Mouse (Mus musculus) layer of hippocampus, postnatal 14 days (tissue): ENCODE measurements around the gene Olfr316. TPM values are rescaled to one million over a fixed set of nuclear protein-coding genes. Genes with fewer than 3 reads are reported as not detected.
"Not testable (repeated sequence)": the region's sequence is repeated elsewhere in the genome, so short reads cannot be mapped to it uniquely, and the experiment has no call there.

Experiments used
- DNase-seq, 2 experiments: peaks; one replicate each; pipeline ENCODE4 v3.0.0; 2021 to 2022; ENCODE audit warnings: low spot score in 2 of 2, mixed read lengths in 1 of 2
- long read RNA-seq, 2 experiments: library from polyadenylated mRNA; stranded (forward); transcript quantifications; one replicate each; pipeline ENCODE4 v2.0.0; 2021
- total RNA-seq, 2 experiments: library from RNA; stranded (reverse); gene quantifications; 2 replicates each; pipeline ENCODE4 v1.2.3; 2021

Gene Olfr316
- under 1 TPM; 0.31 to 0.37 TPM for total RNA-seq
- long read RNA-seq, experiment 1: 0 reads
- long read RNA-seq, experiment 2, partial matches to known transcripts: 0 of 1 reads
- long read RNA-seq, experiment 2, other reads (novel, unspliced or antisense): 1 of 1 reads

GRCm38 (mm10) chr11:58752434-58752833 lies at the start of gene Olfr316:
Gene Olfr316, plus strand, starts transcription at chr11:58752734.
- DNase-seq: no peak

- no peak for DNase-seq
Observed at GRCm38 (mm10) chr11:58709086-58709485, 43.4 kb upstream of the Olfr316 start.

- DNase-seq: not testable (repeated sequence)
Observed at GRCm38 (mm10) chr11:58717723-58718122, 34.8 kb upstream of the Olfr316 start.

DNA sequence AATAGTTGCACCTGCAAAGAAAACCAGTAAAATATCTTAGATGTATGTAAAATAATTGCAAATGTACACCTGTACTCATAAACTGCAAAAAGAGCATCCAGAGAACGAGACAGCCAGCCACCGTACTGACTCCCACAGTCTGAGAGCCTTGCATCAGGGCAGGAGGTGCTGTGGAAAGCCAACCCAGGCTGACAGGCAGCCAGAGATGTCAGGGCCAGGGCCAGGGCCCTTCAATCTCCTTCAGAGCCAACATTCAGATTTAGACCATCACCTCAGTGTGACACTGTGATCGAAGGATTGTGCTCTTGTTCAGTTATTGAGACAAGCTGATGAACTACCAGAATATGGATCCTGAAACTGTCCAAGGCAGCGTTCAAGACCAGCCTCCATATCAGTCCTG lies 32.8 kb upstream of the Olfr316 start:
- no peak for DNase-seq

DNA sequence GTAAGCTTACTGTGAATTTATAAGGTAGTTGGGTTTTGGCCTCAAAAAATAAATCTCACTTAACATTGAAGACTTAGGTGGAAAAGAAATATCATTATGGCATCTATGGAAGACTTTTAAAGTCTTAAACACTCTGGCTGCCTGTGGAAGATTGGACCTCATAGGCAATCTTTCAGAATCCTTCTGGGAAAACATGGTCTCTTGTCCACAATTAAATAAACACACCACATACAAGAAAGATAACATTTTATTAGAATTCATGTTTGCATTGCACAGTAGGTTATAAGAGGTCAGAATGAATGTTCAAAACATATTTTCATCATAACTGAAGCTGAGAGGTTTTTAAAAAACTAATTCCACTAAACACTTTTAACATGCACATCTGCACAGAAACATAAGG lies 28.6 kb upstream of the Olfr316 start, which contains the start of gene Olfr318:
Gene Olfr318 (minus strand): TSS at position 101 of the 400 bp plus-strand sequence.
- no peak for DNase-seq

GRCm38 (mm10) chr11:58727896-58728650 lies 24.5 kb upstream of the Olfr316 start:
- DNase-seq: not testable (repeated sequence)

GRCm38 (mm10) chr11:58733372-58733771 lies 19.2 kb upstream of the Olfr316 start:
- peak; percentile 28 to 83 for DNase-seq

DNA sequence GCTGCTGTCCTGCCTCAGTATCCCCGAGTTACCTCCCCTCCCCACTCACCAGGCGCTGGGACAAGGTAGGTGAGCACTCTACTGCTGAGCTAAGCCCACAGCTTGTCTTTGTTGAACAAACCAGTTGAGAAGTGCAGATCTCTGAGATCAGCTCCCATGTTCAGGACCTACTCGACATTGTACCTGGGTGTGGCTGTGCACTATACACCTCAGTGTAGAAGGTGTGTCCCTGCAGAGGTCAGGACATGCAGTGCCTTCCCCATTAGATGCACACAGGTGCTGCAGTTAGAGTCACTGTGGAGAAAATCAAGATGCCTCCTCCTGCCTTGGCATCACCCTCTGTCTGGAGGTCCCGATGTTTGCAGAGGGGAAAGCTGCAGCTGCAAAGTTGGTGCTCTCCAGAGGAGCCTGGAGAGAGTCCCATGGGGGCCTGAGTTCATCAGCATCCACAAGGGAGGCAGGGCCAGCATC lies 13.7 kb upstream of the Olfr316 start, which contains the start of gene Olfr317:
Gene Olfr317 (minus strand): TSS at position 421 of the 471 bp plus-strand sequence.
- DNase-seq: no peak

- DNase-seq: not testable (repeated sequence)
Observed at GRCm38 (mm10) chr11:58751096-58751495, 1.4 kb upstream of the Olfr316 start.

GRCm38 (mm10) chr11:58772888-58773287 lies 20.4 kb downstream of the Olfr316 start, which contains the start of gene Olfr315:
Gene Olfr315, plus strand, starts transcription at chr11:58773188.
- DNase-seq: no peak

- DNase-seq: no peak
Observed at GRCm38 (mm10) chr11:58782480-58783089, 30.1 kb downstream of the Olfr316 start, which contains the start of gene Olfr314. Gene Olfr314, plus strand, starts transcription at chr11:58782952.

DNA sequence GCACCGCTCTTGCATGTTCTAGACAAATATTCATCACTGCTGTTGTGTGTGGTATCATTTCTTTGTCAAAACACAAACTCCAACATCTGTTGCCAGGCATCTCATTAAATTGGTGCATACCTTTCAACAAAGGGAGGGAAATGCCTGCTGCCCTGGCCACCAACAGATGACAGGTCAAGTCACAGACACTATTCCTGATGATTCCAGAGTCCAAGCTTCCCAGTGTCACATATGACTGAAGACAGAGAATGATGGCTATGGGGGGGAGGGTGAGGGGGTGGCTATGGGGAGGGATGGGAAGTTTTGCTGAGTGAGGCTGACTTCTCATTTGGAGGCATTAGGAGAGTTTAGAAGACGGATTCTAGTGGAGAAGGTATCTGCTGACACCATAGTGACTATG lies 31.6 kb downstream of the Olfr316 start:
- no peak for DNase-seq

- DNase-seq: no peak
Observed at GRCm38 (mm10) chr11:58787651-58788050, 35.1 kb downstream of the Olfr316 start.

GRCm38 (mm10) chr11:58788346-58788745 lies 35.8 kb downstream of the Olfr316 start:
- no peak for DNase-seq

- DNase-seq: no peak
Observed at GRCm38 (mm10) chr11:58789532-58789931, 37.0 kb downstream of the Olfr316 start.

- DNase-seq: no peak
Observed at GRCm38 (mm10) chr11:58790053-58790452, 37.5 kb downstream of the Olfr316 start.

DNA sequence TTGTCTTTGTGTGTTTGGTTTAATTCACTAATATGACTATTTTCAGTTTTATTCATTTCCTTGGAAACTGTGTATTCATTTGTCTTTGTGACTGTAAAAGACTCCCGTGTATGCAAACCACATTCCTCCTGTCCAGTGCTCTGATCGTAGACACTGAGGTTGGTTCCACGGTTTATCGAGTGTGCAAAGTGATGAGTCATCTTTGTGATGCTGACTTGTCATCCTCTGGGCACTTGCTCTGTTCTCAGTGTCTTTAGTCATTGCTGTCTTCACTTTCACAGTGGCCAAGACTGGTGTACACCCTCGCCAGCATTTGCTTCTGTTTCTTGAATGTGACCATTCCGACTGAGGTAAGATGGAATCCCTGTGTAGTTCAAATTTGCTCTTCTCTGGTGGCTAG lies 38.1 kb downstream of the Olfr316 start:
- DNase-seq: no peak

GRCm38 (mm10) chr11:58795856-58796255 lies 43.3 kb downstream of the Olfr316 start:
- DNase-seq: no peak

GRCm38 (mm10) chr11:58796850-58797249 lies 44.3 kb downstream of the Olfr316 start:
- DNase-seq: peak; percentile 69 to 78

DNA sequence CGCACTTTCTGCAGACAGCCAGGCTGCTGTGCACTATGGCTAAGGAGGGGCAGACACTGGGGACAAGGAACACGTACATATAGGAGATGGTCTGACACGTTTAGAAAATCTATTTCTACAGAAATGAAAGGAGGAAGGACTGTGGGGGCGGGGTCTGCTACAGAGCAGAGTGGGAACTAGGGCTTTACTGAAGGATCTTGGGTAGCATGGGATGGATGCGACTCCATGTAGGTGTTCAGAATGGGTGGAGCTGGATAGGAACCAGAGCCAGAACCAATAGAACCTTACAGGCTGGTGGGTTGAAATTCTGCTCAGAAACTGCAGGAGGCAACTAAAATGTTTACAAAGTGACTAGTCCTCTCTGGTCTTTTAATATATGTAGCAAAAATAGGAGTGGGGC lies 47.2 kb downstream of the Olfr316 start:
- DNase-seq: no peak

DNA sequence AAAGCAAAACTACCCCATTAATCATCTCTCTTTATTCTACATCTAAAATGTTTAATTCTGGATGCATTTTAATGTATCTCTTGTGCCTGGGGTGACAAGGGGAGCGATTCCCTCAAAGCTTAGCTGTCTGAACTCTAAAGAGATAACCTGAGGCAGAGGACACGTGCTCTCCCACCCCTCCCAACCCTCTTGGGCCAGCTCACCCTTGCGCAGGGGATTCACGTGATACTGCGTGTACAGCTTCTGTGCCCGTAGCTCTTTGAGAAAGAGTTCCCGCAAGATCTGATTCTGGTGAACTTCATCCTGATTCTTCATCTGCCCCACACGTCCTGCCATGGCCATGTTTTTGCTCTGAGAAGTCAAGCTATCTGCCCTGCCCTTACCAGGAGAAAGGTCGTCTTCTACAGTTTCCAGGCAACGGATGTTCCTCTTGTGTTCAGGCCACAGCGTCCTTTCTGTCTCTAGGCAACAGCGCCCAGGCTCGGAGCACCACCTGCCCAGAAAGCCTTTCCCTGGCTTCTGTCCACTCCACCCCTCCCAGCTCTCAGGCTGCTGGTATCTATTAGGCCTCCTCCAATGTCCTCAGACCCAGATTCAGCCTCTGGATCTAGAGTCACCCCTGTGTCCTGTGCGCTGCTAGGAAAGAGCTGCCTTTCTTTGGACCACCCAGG lies 49.2 kb downstream of the Olfr316 start, which contains the start of gene Fam183b:
Gene Fam183b (minus strand): TSS at position 403 of the 671 bp plus-strand sequence.
- DNase-seq: peak; percentile 53 to 63
